Comparison of ENCODE assay signal across 12 mouse cellular contexts in genomic region chr15:54164350-54164749, GRCm38 (mm10).
A peak's percentile ranks its signal among the peaks of the same experiment; 100 is the strongest.
DNase-seq lines count a peak whose midpoint lies in the region; ATAC-seq and TF ChIP-seq lines count a peak whose summit lies in the region.
"Had no signal": no experiment of that assay in that cellular context is flagged by ENCODE, and none has a peak within 500 bp of the region (broad histone marks: within the 10 kb centered on the region; RNA-seq: fewer than 3 reads in every experiment).

No protein-coding gene starts in this region.

- H3K36me3 ChIP-seq in liver, postnatal 0 days (replicated peaks; ENCODE audit: insufficient read depth, low read length) = no peaks in the 10 kb centered on the region
- no peaks in the 10 kb centered on the region for H3K36me3 ChIP-seq in liver, embryonic 11.5 days (ENCODE audit: control insufficient read depth, insufficient read depth, low read length)
- no peaks in the 10 kb centered on the region for H3K36me3 ChIP-seq in intestine, postnatal 0 days (ENCODE audit: control insufficient read depth, insufficient read depth)
- H3K36me3 ChIP-seq: limb, embryonic 10.5 days had no signal

- H3K9me3 ChIP-seq in liver, postnatal 0 days (ENCODE audit: low read length) = no peaks in the 10 kb centered on the region
- H3K9me3 ChIP-seq in liver, embryonic 11.5 days (ENCODE audit: control insufficient read depth, low read length) = no peaks in the 10 kb centered on the region
- no peaks in the 10 kb centered on the region for H3K9me3 ChIP-seq in intestine, postnatal 0 days (ENCODE audit: control insufficient read depth)
- H3K9me3 ChIP-seq: limb, embryonic 10.5 days had no signal

- H3K27ac ChIP-seq in liver, postnatal 0 days (ENCODE audit: low read depth) = no peak overlapping the region
- no peak overlapping the region for H3K27ac ChIP-seq in liver, embryonic 11.5 days (ENCODE audit: low read depth, low read length)
- H3K27ac ChIP-seq in intestine, postnatal 0 days (ENCODE audit: low read depth, low read length) = no peak overlapping the region
- H3K27ac ChIP-seq: limb, embryonic 10.5 days; macrophage had no signal

- no peak for TF ChIP-seq EP300 in liver, postnatal 0 days (IDR thresholded peaks at IDR 0.05; ENCODE audit: low read depth)

- no peak for TF ChIP-seq CTCF in liver, postnatal 0 days (IDR thresholded peaks at IDR 0.05; ENCODE audit: low read depth)
- no peak for TF ChIP-seq CTCF in intestine, postnatal 0 days (IDR thresholded peaks at IDR 0.05; ENCODE audit: low read depth)

- H3K4me3 ChIP-seq in liver, postnatal 0 days (ENCODE audit: low read depth, low read length) = no peak overlapping the region
- no peak overlapping the region for H3K4me3 ChIP-seq in liver, embryonic 11.5 days (ENCODE audit: low read depth, low read length)
- H3K4me3 ChIP-seq in intestine, postnatal 0 days (ENCODE audit: low read depth, low read length) = no peak overlapping the region
- H3K4me3 ChIP-seq: limb, embryonic 10.5 days; myocyte had no signal

- no peak overlapping the region for H3K9ac ChIP-seq in liver, postnatal 0 days (replicated peaks)
- H3K9ac ChIP-seq in liver, embryonic 11.5 days (ENCODE audit: low read depth, low read length) = no peak overlapping the region
- H3K9ac ChIP-seq in intestine, postnatal 0 days (ENCODE audit: low read depth, low read length) = no peak overlapping the region

- 74% methylated on average over 1 of the region's 1 CpGs for WGBS in liver, postnatal 0 days (ENCODE audit: insufficient replicate concordance)
- WGBS in liver, embryonic 11.5 days = 83% methylated on average over 1 of the region's 1 CpGs
- WGBS in intestine, postnatal 0 days = 23% methylated on average over 1 of the region's 1 CpGs

- ATAC-seq in liver, postnatal 0 days = no peak
- no peak for ATAC-seq in liver, embryonic 11.5 days (replicated peaks; ENCODE audit: low FRiP score)
- peak; percentile 95 for ATAC-seq in intestine, postnatal 0 days
- ATAC-seq: activated CD4-positive, CD25-positive, alpha-beta regulatory T cell, adult 4 months had no signal

- H3K27me3 ChIP-seq in liver, postnatal 0 days (ENCODE audit: insufficient read depth, low read length) = no peaks in the 10 kb centered on the region
- no peaks in the 10 kb centered on the region for H3K27me3 ChIP-seq in liver, embryonic 11.5 days (replicated peaks; ENCODE audit: control insufficient read depth, insufficient read depth, low read length)
- no peaks in the 10 kb centered on the region for H3K27me3 ChIP-seq in intestine, postnatal 0 days (replicated peaks; ENCODE audit: control insufficient read depth, insufficient read depth, low read length)

- no peaks in the 10 kb centered on the region for H3K4me1 ChIP-seq in liver, postnatal 0 days (ENCODE audit: insufficient read depth)
- H3K4me1 ChIP-seq in liver, embryonic 11.5 days (replicated peaks; ENCODE audit: control insufficient read depth, insufficient read depth, low read length) = no peaks in the 10 kb centered on the region
- 0 out of 2 replicates have a peak, but pooled peaks cover 2% of the 10 kb centered on the region for H3K4me1 ChIP-seq in intestine, postnatal 0 days (replicated peaks; ENCODE audit: control insufficient read depth, insufficient read depth, low read length)
- H3K4me1 ChIP-seq: limb, embryonic 10.5 days had no signal

- peak; percentile 14 for DNase-seq in liver, postnatal 0 days
- DNase-seq in liver, embryonic 11.5 days (ENCODE audit: low spot score) = no peak
- DNase-seq in adrenal gland, adult 8-10 months = peak; percentile 40
- peak; percentile 2 for DNase-seq in ovary, postnatal 14 days (ENCODE audit: low spot score)
- DNase-seq in layer of hippocampus, postnatal 25 days (ENCODE audit: extremely low spot score in 1 of 2, low spot score in 1 of 2) = no peak
- no peak for DNase-seq in embryo, embryonic 9.5 days (ENCODE audit: extremely low spot score)
- DNase-seq: gastrocnemius, postnatal 14 days had no signal

- no peak overlapping the region for H3K4me2 ChIP-seq in liver, postnatal 0 days (ENCODE audit: low read depth, low read length)
- no peak overlapping the region for H3K4me2 ChIP-seq in liver, embryonic 11.5 days
- no peak overlapping the region for H3K4me2 ChIP-seq in intestine, postnatal 0 days (replicated peaks; ENCODE audit: low read depth)

Comparison
In these comparisons a context has a peak if more than half of its experiments do, and no peak if none do; other contexts are left out.
1. DNase-seq: peak in liver, postnatal 0 days (single experiment), adrenal gland, adult 8-10 months (single experiment) and ovary, postnatal 14 days (single experiment); none in liver, embryonic 11.5 days (single experiment), layer of hippocampus, postnatal 25 days (0 of 2) and embryo, embryonic 9.5 days (single experiment).